Mouse (Mus musculus) forebrain, embryonic 13.5 days (tissue): ENCODE data around the gene Hmmr. TPM values are rescaled to one million over a fixed set of nuclear protein-coding genes. Genes with fewer than 3 reads are reported as not detected.
A peak's percentile ranks its signal among the peaks of the same experiment; 100 is the strongest.

Source experiments
- ATAC-seq: fragments of 200-750 bp; cut with Nextera tagmentation; 2 replicates; pipeline ENCODE4 v1.8.0; 2017
- H3K27ac ChIP-seq: fragments of 300-500 bp; sonication (generic); 2 replicates; pipeline ENCODE4 v1.5.1; 2015; ENCODE audit warnings: inconsistent platforms, mild to moderate bottlenecking, moderate library complexity
- H3K27me3 ChIP-seq: fragments of 300-500 bp; sonication (generic); 2 replicates; pipeline ENCODE4 v1.6.1; 2015; ENCODE audit warnings: mild to moderate bottlenecking, inconsistent platforms
- H3K36me3 ChIP-seq: fragments of 300-500 bp; sonication (generic); 2 replicates; pipeline ENCODE4 v1.6.1; 2015; ENCODE audit warnings: mild to moderate bottlenecking, inconsistent platforms; ENCODE audit not compliant: poor library complexity, severe bottlenecking
- H3K4me1 ChIP-seq: fragments of 300-500 bp; sonication (generic); 2 replicates; pipeline ENCODE4 v1.6.1; 2015; ENCODE audit warnings: inconsistent platforms
- H3K4me2 ChIP-seq: fragments of 300-500 bp; sonication (generic); 2 replicates; pipeline ENCODE4 v1.6.1; 2015; ENCODE audit warnings: inconsistent platforms, mild to moderate bottlenecking, moderate library complexity
- H3K4me3 ChIP-seq: fragments of 300-500 bp; sonication (generic); 2 replicates; pipeline ENCODE4 v1.5.1; 2015; ENCODE audit warnings: mild to moderate bottlenecking, inconsistent platforms
- H3K9ac ChIP-seq: fragments of 300-500 bp; sonication (generic); 2 replicates; pipeline ENCODE4 v1.6.1; 2015; ENCODE audit warnings: mild to moderate bottlenecking, inconsistent platforms
- H3K9me3 ChIP-seq: fragments of 300-500 bp; sonication (generic); replicated peaks from 2 replicates; pipeline ENCODE4 v1.6.1; 2016; ENCODE audit warnings: inconsistent platforms
- WGBS: fragments of 180-500 bp; shearing (Covaris S2); methylation state at CpG from one replicate; pipeline ENCODE4 v1.1.7; 2015; 5-methylcytosine and 5-hydroxymethylcytosine counted together
- polyA plus RNA-seq: library from polyadenylated mRNA; unstranded; fragments of >200 nt; fragmentation: Nextera tagmentation; extraction: Ambion mirVana; gene quantifications from 2 replicates; pipeline ENCODE4 v1.2.1, GENCODE M21; 2015

Hmmr gene
- polyA plus RNA-seq, 1 experiment from 2014 or later, result 43.1 TPM

DNA sequence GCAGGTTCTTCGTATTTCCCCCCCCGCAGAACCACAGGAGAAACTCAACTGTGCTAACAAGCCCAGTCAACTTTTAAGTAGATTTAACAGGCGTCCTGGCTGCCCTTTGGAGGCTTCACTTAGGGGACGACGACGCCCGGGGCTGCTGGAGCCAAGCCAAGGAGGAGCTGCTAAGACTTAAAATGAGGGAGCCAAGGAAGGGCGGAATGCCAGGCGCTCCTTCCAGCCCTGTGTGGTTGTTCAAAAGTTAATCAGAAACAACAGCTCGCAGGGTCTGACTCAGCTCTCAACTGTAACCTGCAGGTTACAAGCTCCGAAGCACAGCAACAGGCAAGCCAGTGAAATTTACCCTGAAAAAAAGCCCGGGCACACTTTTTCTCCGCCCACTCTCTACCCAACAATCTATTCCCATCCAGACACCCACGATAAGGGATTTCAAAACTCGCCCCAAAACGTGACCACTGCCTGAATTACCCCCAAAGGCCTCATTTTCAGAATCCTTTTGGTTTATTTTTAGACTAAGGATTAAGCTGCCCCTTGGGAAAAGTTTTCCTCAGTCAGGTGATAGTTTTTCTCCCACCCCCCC lies 39.8 kb downstream of the Hmmr start:
- Histone ChIP-seq H3K4me2 (peak overlapping the region; percentile 86), H3K4me3 (peak overlapping the region; percentile 88)

DNA sequence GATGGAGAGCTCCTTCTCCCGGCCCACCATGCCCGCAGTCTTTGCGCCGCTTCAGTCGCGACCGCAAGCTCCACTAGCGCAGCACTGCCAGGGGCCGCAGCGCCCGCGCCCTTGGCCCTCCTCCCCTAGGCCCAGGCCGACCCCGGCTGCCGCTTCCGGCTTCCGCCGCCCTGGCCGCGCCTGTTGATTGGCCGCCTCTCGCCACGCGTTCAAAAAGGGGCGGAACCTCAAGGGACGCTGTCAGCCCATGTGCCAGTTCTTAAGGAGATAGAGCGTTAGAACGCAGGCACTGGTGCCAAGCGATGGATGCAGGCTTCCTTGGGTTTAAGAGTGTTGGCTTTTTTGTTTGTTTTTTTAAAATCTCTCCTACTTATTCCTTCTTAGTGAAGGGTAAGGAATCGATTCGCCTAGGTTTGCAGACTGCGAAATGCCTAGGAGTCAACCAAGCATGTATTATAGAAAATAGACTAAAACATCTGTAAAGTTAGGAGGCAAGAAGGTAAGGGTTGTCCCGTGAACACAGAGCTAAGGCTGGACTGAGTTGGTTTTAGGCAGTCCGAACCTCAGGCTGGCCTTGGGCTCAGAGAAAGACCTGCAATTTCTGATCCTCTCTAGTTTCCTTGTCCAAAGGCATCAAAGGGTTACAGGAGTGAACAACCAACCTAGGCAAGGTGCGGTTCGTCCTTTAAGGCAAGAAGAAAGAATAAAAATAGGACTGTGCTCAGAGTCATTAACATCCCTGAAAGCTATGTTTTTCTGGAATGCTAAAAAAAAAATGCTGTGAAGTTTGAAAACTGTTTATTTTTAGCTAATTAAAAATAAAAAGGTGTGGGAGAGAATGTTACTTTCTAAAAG lies 40.5 kb downstream of the Hmmr start:
- Histone ChIP-seq H3K9me3 (no peaks in the 10 kb centered on the region), H3K27me3 (no peaks in the 10 kb centered on the region)

More for the DNA sequence above, 39.8 kb downstream of the Hmmr start:
- under 1% methylated on average over 16 of the region's 16 CpGs for WGBS
- Histone ChIP-seq H3K36me3 (no peaks in the 10 kb centered on the region), H3K9me3 (no peaks in the 10 kb centered on the region), H3K27ac (peak overlapping the region; percentile 88), H3K4me1 (peaks cover 39% of the 10 kb centered on the region), H3K27me3 (no peaks in the 10 kb centered on the region), H3K9ac (peak overlapping the region; percentile 80)
- ATAC-seq, result no peak

DNA sequence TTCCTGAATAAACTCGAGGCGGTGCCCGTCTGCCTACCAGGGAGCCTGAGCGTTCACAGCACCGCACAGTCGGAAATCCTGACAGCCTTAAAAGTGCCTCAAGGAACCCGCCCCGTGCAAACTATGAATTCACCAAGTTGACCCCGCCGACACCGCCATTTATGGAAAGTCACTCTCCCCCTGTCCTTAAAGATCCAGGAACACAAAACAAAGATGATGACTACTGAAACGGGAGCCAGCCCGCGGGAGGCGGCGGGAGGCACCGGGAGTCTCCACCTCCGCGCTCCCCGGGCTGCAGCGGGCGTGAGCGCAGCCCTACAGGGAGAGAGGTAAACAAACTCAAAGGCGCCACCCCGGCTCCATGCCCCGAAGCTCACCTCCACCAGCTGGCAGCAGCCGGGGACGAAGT lies 41.1 kb downstream of the Hmmr start:
- Histone ChIP-seq H3K27ac (peak overlapping the region; percentile 76), H3K9ac (peak overlapping the region; percentile 80), H3K4me2 (peak overlapping the region; percentile 86), H3K27me3 (no peaks in the 10 kb centered on the region), H3K4me1 (peaks cover 39% of the 10 kb centered on the region), H3K9me3 (no peaks in the 10 kb centered on the region), H3K36me3 (peaks cover 5% of the 10 kb centered on the region), H3K4me3 (peak overlapping the region; percentile 88)
- under 1% methylated on average over 28 of the region's 28 CpGs for WGBS
- peak; percentile 79 for ATAC-seq

More for the DNA sequence above, 40.5 kb downstream of the Hmmr start:
- H3K9ac ChIP-seq, result peak overlapping the region; percentile 80
- H3K4me3 ChIP-seq, result peak overlapping the region; percentile 88
- peaks cover 39% of the 10 kb centered on the region for H3K4me1 ChIP-seq
- peak; percentile 98 for ATAC-seq
- H3K27ac ChIP-seq, result peak overlapping the region; percentile 88
- H3K4me2 ChIP-seq, result peak overlapping the region; percentile 86
- no peaks in the 10 kb centered on the region for H3K36me3 ChIP-seq
- under 1% methylated on average over 36 of the region's 36 CpGs for WGBS

DNA sequence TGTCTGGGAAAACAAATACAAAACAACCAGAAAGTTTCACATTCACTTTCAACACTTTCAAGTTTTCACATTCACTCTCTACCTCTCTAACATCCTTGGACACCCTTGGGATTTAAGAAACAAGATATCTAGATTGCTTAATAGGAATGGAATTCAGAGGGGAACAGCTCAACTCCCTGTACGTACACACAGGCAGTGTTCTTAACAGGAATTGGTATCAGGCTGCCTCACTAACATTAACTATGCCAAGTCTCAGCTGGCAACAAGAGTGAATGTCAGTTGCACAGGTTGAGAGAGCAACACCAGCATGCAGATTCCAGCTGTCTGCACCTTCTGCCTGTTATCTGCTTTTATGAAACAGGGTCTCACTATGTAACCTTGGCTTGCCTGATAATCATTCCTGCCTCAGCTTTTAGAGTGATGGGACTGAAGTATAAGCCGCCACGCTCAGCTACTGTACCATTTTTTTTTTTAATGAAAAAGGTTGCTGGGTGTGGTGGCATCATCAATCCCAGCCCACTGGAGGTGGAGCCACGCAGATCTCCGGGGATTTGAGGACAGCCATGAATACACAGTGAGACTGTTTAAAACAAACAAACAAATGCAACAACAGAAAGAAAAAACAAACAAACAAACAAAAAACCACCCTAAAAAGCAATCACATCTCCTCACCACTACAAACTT lies 42.6 kb downstream of the Hmmr start:
- H3K9ac ChIP-seq, result no peak overlapping the region
- no peaks in the 10 kb centered on the region for H3K27me3 ChIP-seq
- H3K27ac ChIP-seq, result no peak overlapping the region
- H3K4me2 ChIP-seq, result peak overlapping the region; percentile 86
- H3K36me3 ChIP-seq, result peaks cover 20% of the 10 kb centered on the region
- peak overlapping the region; percentile 88 for H3K4me3 ChIP-seq
- WGBS, result 65% methylated on average over 5 of the region's 5 CpGs
- no peak for ATAC-seq
- H3K4me1 ChIP-seq, result peaks cover 39% of the 10 kb centered on the region
- no peaks in the 10 kb centered on the region for H3K9me3 ChIP-seq

DNA sequence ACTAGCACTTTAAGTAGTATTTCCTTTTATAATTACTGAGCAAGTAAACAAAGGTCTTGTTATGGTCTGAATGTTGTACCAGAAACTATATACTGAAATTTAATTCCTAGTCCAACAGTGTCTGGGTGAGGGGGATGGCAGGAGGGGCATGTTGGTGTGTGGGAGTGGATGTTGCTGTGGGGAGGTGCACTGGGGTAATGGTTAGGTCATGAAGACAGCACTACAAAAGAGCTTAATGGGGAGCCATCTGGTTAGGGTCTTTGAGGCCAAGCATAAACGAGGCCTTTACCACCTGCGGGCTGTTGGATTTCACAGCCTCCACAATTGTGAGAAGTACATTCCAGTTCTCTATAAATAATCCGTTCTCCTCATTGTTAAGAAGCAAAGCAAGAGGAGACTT lies 49.9 kb downstream of the Hmmr start:
- Histone ChIP-seq H3K27me3 (no peaks in the 10 kb centered on the region), H3K36me3 (peaks cover 84% of the 10 kb centered on the region), H3K4me3 (no peak overlapping the region), H3K4me2 (no peak overlapping the region), H3K4me1 (no peaks in the 10 kb centered on the region), H3K27ac (no peak overlapping the region), H3K9me3 (no peaks in the 10 kb centered on the region), H3K9ac (no peak overlapping the region)
- 46% methylated on average over 3 of the region's 3 CpGs for WGBS
- no peak for ATAC-seq

DNA sequence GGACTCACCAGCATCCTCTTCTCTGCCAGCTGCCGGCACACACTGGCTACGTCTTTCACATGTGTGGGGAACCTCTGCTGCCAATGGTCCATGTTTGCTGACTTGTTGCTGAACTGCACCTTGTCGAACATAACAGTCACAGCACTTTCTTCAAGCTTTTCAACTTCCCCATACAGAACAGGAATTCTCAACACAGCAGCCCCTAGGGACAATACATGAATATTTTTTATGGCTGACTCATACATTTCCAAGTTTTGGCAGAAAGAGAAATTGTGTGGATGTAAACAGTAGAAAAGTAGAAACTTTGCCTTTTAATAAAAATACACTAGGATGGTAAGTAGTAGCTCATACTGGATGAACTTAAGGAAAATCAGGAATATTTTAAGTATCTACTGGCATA lies 50.8 kb downstream of the Hmmr start:
- Histone ChIP-seq H3K4me2 (no peak overlapping the region), H3K4me1 (no peaks in the 10 kb centered on the region), H3K27ac (no peak overlapping the region), H3K9me3 (no peaks in the 10 kb centered on the region), H3K36me3 (peaks cover 91% of the 10 kb centered on the region), H3K27me3 (no peaks in the 10 kb centered on the region), H3K9ac (no peak overlapping the region), H3K4me3 (no peak overlapping the region)
- 91% methylated on average over 3 of the region's 3 CpGs for WGBS
- ATAC-seq, result no peak

DNA sequence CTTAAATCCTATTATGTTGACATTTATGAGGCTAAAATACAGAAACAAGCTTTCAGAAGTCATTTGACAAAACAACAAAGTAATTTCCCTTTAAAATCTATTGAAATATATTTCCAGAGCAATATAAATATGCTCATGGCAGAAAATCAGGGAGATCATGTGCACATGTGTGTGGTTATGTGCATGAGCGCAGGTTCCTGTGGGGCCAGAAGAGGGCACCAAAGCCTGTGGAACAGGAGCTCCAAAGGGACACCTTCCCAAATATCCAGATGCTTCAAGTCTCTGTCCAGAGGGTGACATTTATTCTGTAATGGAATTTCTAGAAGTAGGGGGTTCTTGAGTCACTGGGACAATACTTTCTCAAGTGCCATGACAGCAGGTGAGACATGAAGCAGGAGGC lies 56.1 kb downstream of the Hmmr start:
- Histone ChIP-seq H3K4me2 (no peak overlapping the region), H3K27me3 (no peaks in the 10 kb centered on the region), H3K4me1 (no peaks in the 10 kb centered on the region), H3K9ac (no peak overlapping the region), H3K9me3 (no peaks in the 10 kb centered on the region), H3K4me3 (no peak overlapping the region), H3K27ac (no peak overlapping the region), H3K36me3 (peaks cover 57% of the 10 kb centered on the region)
- 100% methylated on average over 1 of the region's 1 CpGs for WGBS
- no peak for ATAC-seq

DNA sequence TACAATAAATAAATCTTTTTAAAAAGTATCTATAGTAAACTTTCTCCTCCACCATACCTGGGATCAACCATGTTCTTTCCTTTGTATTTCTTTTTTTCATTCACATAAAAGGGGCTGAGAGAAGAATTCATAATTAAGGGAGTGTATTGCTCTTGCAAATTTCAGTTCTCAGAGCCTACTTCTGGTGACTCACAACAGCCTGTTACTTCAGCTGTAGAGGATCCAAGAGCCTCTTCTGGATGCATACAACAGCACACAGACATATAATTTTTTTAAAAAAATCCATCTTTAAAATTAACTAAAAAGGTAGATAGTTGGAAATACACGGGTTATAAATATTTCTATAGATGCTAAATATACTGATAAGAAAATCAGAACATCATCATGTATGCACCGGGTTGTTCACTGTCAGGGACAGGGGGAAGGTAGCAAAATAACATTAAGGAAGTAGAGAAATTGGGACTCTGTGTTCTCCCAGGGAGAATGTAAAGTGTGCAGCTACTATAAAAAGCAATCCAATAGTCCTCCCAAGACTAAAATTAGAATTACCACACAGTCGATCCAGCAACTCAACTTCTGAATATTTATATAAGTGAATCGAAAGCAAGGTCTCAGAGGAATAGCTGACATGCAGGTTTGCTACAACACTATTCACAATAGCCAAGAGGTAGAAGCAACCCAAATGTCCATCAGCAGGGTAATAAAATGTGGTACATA lies 58.0 kb downstream of the Hmmr start:
- Histone ChIP-seq H3K9me3 (no peaks in the 10 kb centered on the region), H3K4me3 (no peak overlapping the region), H3K9ac (no peak overlapping the region), H3K27ac (no peak overlapping the region), H3K4me2 (no peak overlapping the region), H3K36me3 (peaks cover 41% of the 10 kb centered on the region), H3K4me1 (no peaks in the 10 kb centered on the region), H3K27me3 (no peaks in the 10 kb centered on the region)
- WGBS, result 92% methylated on average over 4 of the region's 4 CpGs
- ATAC-seq, result no peak

Other genes starting within 250 kb of the Hmmr start
- gene Mat2b, start 38.2 kb downstream of the Hmmr start, polyA plus RNA-seq, result 77.2 and 80.1 TPM in 2 replicates
- gene Nudcd2, start 245 bp upstream of the Hmmr start, polyA plus RNA-seq, result 136 and 145 TPM in 2 replicates
- gene Ccng1, start 21.9 kb upstream of the Hmmr start, polyA plus RNA-seq, result 27.8 and 29.3 TPM in 2 replicates